Mouse (Mus musculus) kidney, postnatal 0 days (tissue): Measurements from ENCODE around the gene Ppp1r18. TPM values are rescaled to one million over a fixed set of nuclear protein-coding genes. Genes with fewer than 3 reads are reported as not detected.

Experiments
- ATAC-seq: fragments of 200-750 bp; cut with Nextera tagmentation; replicated peaks from 2 replicates; pipeline ENCODE4 v1.8.0; 2017; ENCODE audit warnings: low read depth, moderate number of reproducible peaks, moderate TSS enrichment, moderate library complexity; ENCODE audit not compliant: low FRiP score
- DNase-seq: peaks from one replicate; pipeline ENCODE4 v3.0.0-alpha.2; 2016; ENCODE audit warnings: low spot score
- H3K27ac ChIP-seq: fragments of 300-500 bp; sonication (generic); 2 replicates; pipeline ENCODE4 v1.5.1; 2014; ENCODE audit warnings: mild to moderate bottlenecking
- H3K27me3 ChIP-seq: fragments of 300-500 bp; sonication (generic); 2 replicates; pipeline ENCODE4 v1.6.1; 2014; ENCODE audit warnings: low read length, mixed read lengths; ENCODE audit not compliant: insufficient read depth
- H3K36me3 ChIP-seq: fragments of 300-500 bp; sonication (generic); 2 replicates; pipeline ENCODE4 v1.6.1; 2014; ENCODE audit warnings: low read length, mixed read lengths; ENCODE audit not compliant: insufficient read depth
- H3K4me1 ChIP-seq: fragments of 300-500 bp; sonication (generic); replicated peaks from 2 replicates; pipeline ENCODE4 v1.6.1; 2014; ENCODE audit warnings: antibody characterized with exemption, low read length, mixed read lengths; ENCODE audit not compliant: insufficient read depth
- H3K4me2 ChIP-seq: fragments of 300-500 bp; sonication (generic); 2 replicates; pipeline ENCODE4 v1.6.1; 2014; ENCODE audit warnings: mild to moderate bottlenecking, low read length, moderate library complexity, mixed read lengths
- H3K4me3 ChIP-seq: fragments of 300-500 bp; sonication (generic); replicated peaks from 2 replicates; pipeline ENCODE4 v1.5.1; 2014; ENCODE audit warnings: low read depth, low read length
- H3K9ac ChIP-seq: fragments of 300-500 bp; sonication (generic); 2 replicates; pipeline ENCODE4 v1.6.1; 2014; ENCODE audit warnings: low read depth, low read length
- H3K9me3 ChIP-seq: fragments of 300-500 bp; sonication (generic); replicated peaks from 2 replicates; pipeline ENCODE4 v1.6.1; 2016; ENCODE audit warnings: low read length, inconsistent platforms, mixed read lengths
- CTCF ChIP-seq: IDR thresholded peaks from 2 replicates; pipeline ENCODE4 v1.5.1; 2016; ENCODE audit warnings: antibody characterized with exemption, low read depth, mild to moderate bottlenecking, moderate library complexity
- WGBS: fragments of 180-500 bp; shearing (Covaris S2); extraction: QIAGEN DNeasy Blood & Tissue Kit; methylation state at CpG from one replicate; pipeline ENCODE4 v1.1.7; 2014; 5-methylcytosine and 5-hydroxymethylcytosine counted together
- polyA plus RNA-seq: library from polyadenylated mRNA; unstranded; fragments of >200 nt; fragmentation: Nextera tagmentation; extraction: Ambion mirVana; gene quantifications from 2 replicates; pipeline ENCODE4 v1.2.1, GENCODE M21; 2015

Ppp1r18 gene
- 16.2 and 17.2 TPM in 2 replicates for polyA plus RNA-seq

DNA sequence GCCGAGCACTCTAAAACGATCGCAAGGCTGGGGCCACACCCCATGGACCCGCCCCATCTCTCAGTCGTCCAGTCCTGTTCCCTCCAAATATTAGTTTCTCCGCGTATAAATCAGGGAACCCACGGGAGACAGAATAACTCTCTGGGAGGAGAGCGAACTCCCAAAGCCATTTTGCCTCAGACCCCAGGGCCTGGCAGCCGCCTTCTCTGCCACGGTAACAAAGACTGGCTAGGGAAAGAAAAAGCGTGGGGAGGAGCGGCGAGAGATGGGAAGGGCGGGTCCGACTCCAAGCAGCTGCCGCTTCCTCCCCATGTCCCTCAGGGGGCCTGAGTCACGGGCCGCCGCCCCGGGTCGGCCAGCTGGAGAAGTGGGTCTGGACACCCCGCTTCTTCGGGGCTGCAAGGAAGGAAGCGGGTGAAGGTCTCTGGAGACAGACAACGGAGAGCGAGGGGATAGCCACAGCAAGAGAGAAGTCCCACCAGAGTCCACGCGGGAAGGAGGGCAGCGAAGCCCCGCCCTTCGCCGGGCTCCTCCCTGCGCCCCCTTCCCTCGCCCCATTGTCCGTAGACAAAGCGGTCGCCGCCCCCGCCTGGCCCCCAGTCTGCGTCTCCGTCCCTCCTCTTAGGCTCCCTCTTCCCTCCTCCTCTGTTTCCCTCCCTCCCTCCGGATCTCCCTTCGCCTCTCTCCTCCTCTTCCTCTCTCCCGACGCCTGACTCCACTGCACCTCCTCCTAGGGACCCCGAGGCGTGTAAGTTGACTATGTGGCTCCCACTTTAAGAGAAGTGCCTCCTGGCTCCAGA lies at the start of gene Ppp1r18:
Gene Ppp1r18, plus strand, starts transcription at position 113 of the 800 bp plus-strand sequence.
- WGBS, result under 1% methylated on average over 42 of the region's 48 CpGs
- no peak for TF ChIP-seq CTCF
- Histone ChIP-seq H3K9me3 (no peaks in the 10 kb centered on the region), H3K36me3 (no peaks in the 10 kb centered on the region), H3K9ac (peak within 1 kb of the TSS; percentile 78), H3K27me3 (no peaks in the 10 kb centered on the region), H3K4me3 (peak within 1 kb of the TSS; percentile 61), H3K4me1 (peaks cover 30% of the 10 kb centered on the region), H3K4me2 (peak within 1 kb of the TSS; percentile 94), H3K27ac (peak within 1 kb of the TSS; percentile 96)
- peak; percentile 39 for ATAC-seq
- DNase-seq, result peak; percentile 93

DNA sequence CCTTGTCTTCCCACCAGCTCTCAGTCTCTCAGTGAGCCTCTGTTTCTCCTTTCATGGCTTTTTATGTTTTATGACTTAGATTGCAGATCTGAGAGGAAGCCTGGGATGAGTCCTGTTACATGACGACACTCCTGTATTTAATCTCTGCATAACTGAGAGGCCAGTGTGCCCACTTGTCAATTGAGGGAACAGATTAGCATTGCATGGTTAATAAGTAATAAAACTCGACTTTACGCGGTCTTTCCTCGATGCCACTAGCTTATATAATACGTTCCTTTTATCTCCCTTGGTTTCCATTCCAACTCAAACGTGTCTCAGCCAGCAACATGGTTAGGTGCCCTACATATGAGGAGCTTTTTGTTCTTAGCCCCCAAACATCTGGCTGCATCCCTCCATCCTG lies 49.6 kb upstream of the Ppp1r18 start:
- no peak overlapping the region for H3K9ac ChIP-seq
- no peaks in the 10 kb centered on the region for H3K9me3 ChIP-seq
- peaks cover 31% of the 10 kb centered on the region for H3K4me1 ChIP-seq
- no peaks in the 10 kb centered on the region for H3K36me3 ChIP-seq
- no peak overlapping the region for H3K4me3 ChIP-seq
- ATAC-seq, result no peak
- H3K4me2 ChIP-seq, result no peak overlapping the region
- 50% methylated on average over 7 of the region's 7 CpGs for WGBS
- TF ChIP-seq CTCF, result no peak
- no peaks in the 10 kb centered on the region for H3K27me3 ChIP-seq
- no peak for DNase-seq
- H3K27ac ChIP-seq, result peak overlapping the region; percentile 62

DNA sequence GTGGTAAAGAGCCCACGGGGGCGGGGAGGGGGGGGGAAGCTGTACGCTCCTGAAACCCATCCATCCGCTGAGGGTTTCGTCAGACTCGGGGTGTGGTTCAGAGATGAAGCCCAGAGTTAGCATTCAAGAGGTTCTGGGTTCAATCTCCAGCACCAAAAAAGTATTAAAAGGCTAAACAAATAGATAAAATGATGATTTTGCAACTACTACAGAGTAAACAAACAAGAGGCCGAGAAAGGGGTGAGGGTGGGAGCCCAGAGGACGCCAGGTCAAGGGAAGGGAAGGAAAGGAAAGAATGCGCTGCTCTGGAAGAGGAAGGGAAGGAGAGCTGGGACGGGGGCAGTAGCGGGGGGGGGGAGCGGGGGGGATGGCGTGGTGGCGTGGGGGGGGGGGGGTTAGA lies 48.7 kb upstream of the Ppp1r18 start:
- H3K9ac ChIP-seq, result no peak overlapping the region
- no peaks in the 10 kb centered on the region for H3K36me3 ChIP-seq
- H3K4me1 ChIP-seq, result peaks cover 31% of the 10 kb centered on the region
- H3K4me2 ChIP-seq, result no peak overlapping the region
- ATAC-seq (no peak), DNase-seq (no peak)
- no peak for TF ChIP-seq CTCF
- H3K27me3 ChIP-seq, result no peaks in the 10 kb centered on the region
- H3K27ac ChIP-seq, result peak overlapping the region; percentile 62
- no peak overlapping the region for H3K4me3 ChIP-seq
- WGBS, result 53% methylated on average over 7 of the region's 14 CpGs
- no peaks in the 10 kb centered on the region for H3K9me3 ChIP-seq

DNA sequence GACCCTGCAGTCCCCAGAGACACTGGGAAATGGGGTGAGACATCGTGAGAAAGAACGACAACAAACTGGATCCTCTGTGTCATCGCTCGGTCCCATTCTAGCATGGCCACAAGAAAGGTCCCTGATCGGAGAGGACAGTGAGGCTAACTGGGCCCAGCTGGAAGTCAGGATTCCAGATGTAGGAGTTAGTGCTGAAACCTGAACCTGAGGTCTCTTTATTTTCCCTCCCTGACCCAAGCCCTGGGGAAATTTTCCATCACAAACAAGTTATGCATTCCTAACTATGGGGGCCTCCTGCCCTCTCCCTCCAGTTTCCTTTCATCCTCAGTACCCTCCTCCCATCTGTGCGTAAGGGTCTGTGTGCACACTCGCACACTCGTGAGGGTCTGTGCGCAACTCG lies 48.2 kb upstream of the Ppp1r18 start:
- no peak for ATAC-seq
- Histone ChIP-seq H3K27ac (peak overlapping the region; percentile 60; the same call in 1 of the 2 replicates), H3K9ac (no peak overlapping the region), H3K36me3 (no peaks in the 10 kb centered on the region), H3K9me3 (no peaks in the 10 kb centered on the region), H3K27me3 (no peaks in the 10 kb centered on the region), H3K4me2 (no peak overlapping the region), H3K4me1 (peaks cover 31% of the 10 kb centered on the region), H3K4me3 (no peak overlapping the region)
- TF ChIP-seq CTCF, result no peak
- DNase-seq, result peak; percentile 71
- 37% methylated on average over 10 of the region's 10 CpGs for WGBS

DNA sequence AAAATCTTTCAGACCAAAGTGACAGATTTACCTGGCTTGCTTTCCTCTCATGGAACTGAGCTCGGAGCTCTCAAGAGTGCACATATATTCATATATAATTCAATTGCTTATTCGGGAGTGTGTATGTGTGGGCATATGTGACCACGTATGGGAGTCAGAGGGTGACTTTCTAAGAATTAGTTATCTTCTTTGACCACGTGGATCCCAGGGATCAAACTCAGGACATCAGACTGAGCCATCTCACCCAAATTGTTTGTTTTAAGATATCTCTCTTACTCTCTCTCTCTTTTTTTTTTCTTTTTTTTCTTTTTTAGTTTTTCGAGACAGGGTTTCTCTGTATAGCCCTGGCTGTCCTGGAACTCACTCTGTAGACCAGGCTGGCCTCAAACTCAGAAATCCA lies 45.3 kb upstream of the Ppp1r18 start:
- DNase-seq (no peak), ATAC-seq (no peak)
- TF ChIP-seq CTCF, result no peak
- 85% methylated on average over 5 of the region's 5 CpGs for WGBS
- Histone ChIP-seq H3K4me3 (no peak overlapping the region), H3K9me3 (no peaks in the 10 kb centered on the region), H3K9ac (no peak overlapping the region), H3K4me1 (peaks cover 17% of the 10 kb centered on the region), H3K27me3 (no peaks in the 10 kb centered on the region), H3K36me3 (no peaks in the 10 kb centered on the region), H3K4me2 (no peak overlapping the region), H3K27ac (no peak overlapping the region)

DNA sequence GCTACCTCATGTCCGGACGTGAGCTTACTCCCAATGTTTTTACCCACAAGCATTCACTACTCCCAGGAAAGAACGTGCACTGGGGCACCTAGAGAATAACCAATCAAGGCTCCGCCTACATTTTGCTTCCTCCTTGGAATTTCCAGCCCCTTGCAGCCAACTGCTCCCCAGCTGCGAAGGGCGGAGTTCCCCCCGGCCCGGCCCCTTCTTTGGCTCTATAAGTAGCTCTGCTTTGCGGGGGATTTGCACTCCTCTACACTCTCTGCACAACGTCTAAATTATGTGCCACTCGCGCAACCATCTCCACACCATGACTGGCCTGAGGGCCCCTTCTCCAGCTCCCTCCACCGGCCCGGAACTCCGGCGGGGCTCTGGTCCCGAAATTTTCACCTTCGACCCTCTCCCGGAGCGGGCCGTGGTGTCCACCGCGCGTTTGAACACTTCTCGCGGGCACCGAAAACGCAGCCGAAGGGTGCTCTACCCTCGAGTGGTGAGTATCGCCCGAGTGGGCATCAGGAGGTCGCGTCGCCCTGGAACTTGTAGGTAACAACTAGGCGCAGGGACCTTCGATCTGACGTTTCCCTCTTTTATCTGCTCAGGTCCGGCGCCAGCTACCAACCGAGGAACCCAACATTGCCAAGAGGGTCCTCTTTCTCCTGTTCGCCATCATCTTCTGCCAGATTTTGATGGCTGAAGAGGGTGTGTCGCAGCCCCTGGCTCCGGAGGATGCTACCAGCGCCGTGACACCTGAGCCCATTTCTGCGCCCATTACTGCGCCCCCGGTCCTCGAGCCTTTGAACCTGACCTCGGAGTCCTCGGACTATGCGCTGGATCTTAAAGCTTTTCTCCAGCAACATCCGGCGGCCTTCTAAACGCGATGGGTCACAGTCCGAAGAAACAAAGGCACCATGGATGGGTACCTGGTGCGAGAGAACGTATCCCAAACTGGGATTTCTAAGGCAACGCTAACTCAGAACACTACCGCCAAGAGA lies 43.7 kb upstream of the Ppp1r18 start, which contains the start of gene Ier3:
Gene Ier3, plus strand, starts transcription at position 246 of the 992 bp plus-strand sequence.
- peak within 1 kb of the TSS; percentile 82 for H3K9ac ChIP-seq
- peak within 1 kb of the TSS; percentile 70 for H3K4me3 ChIP-seq
- H3K27ac ChIP-seq, result peak within 1 kb of the TSS; percentile 87
- H3K36me3 ChIP-seq, result 0 out of 2 replicates have a peak, but pooled peaks cover 10% of the 10 kb centered on the region
- WGBS, result under 1% methylated on average over 62 of the region's 62 CpGs
- H3K9me3 ChIP-seq, result no peaks in the 10 kb centered on the region
- peak within 1 kb of the TSS; percentile 94 for H3K4me2 ChIP-seq
- H3K27me3 ChIP-seq, result no peaks in the 10 kb centered on the region
- peaks cover 13% of the 10 kb centered on the region for H3K4me1 ChIP-seq
- DNase-seq, result peak; percentile 95
- peak; percentile 67 for ATAC-seq
- TF ChIP-seq CTCF, result no peak
